16 mouse cellular contexts compared by ENCODE assay signal in the genomic region with DNA sequence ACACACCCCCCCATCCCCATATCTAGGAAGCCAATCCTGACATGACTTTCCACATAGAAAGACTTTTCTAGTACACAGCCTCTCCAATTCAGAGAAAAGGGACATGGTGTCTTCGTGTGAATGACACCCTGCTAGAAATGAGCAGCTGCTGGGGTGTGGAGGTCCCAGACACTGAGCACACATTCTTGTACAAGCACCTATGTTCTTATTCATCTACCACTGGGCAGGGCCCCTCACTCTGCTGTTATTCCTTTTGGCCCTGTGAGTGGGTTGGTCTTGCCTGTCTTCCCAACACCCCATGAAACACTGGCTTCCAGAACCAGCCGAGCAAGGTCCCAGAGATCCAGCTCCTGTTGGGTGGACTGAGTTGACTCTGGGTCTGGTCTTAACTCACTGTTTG.
"Had no signal": no experiment of that assay in that cellular context is flagged by ENCODE, and none has a peak within 500 bp of the region (broad histone marks: within the 10 kb centered on the region; RNA-seq: fewer than 3 reads in every experiment).

No protein-coding gene starts in this region.

- H3K4me1 ChIP-seq: stomach, embryonic 15.5 days had no signal

- H3K9me3 ChIP-seq: neural tube, embryonic 13.5 days; neural tube, embryonic 15.5 days; stomach, embryonic 15.5 days had no signal

- H3K36me3 ChIP-seq: stomach, embryonic 15.5 days had no signal

- DNase-seq: retina, postnatal 1 day; right cerebral cortex, adult 18-20 months; right cerebral cortex, postnatal 14 days; right cerebral cortex, postnatal 25 days; right cerebral cortex, postnatal 4 days; spleen, adult 18-20 months; thymus, adult 18-20 months; thymus, adult 2 months; thymus, postnatal 14 days; thymus, postnatal 25 days; thymus, postnatal 36 days; thymus, postnatal 4 days had no signal

- H3K4me3 ChIP-seq: neural tube, embryonic 13.5 days; neural tube, embryonic 15.5 days; stomach, embryonic 15.5 days had no signal

- H3K27ac ChIP-seq: neural tube, embryonic 13.5 days; neural tube, embryonic 15.5 days; stomach, embryonic 15.5 days; stomach, postnatal 0 days had no signal

- H3K27me3 ChIP-seq: neural tube, embryonic 13.5 days; neural tube, embryonic 15.5 days; stomach, embryonic 15.5 days had no signal

- H3K4me2 ChIP-seq: neural tube, embryonic 13.5 days; neural tube, embryonic 15.5 days; stomach, embryonic 15.5 days had no signal
